In the genomic region with DNA sequence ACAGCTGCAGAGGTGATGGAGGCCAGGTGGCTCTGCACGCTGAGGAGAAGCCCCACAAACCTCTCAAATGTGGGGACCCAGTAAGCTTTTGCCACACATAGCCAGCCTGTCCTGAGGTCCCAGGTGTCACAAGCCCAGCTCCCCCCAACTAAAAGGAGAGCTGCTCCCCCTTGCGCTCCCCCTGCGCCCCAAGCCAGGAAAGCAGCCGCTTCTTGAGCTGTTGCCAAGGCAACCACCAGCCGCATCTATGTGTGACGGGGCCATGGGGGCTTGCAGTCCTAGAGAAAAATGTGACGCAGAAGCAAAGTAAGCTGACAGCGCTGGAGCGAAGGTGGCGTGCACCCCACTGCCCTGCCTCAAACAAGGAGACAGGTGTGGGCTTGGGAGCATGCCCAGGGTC, we compare ENCODE assay signal across 12 mouse cellular contexts. TPM values are rescaled to one million over a fixed set of nuclear protein-coding genes. Genes with fewer than 3 reads are reported as not detected.
A peak's percentile ranks its signal among the peaks of the same experiment; 100 is the strongest.
DNase-seq lines count a peak whose midpoint lies in the region; ATAC-seq and TF ChIP-seq lines count a peak whose summit lies in the region.
"Had no signal": no experiment of that assay in that cellular context is flagged by ENCODE, and none has a peak within 500 bp of the region (broad histone marks: within the 10 kb centered on the region; RNA-seq: fewer than 3 reads in every experiment).

No protein-coding gene starts in this region.

- 0 out of 2 replicates have a peak overlapping the region, but pooled peaks have one; percentile 9 for H3K4me2 ChIP-seq in neural tube, embryonic 11.5 days (ENCODE audit: low read depth)
- H3K4me2 ChIP-seq in hindbrain, postnatal 0 days (ENCODE audit: low read depth, low read length) = peak overlapping the region; percentile 27
- H3K4me2 ChIP-seq: embryonic facial prominence, embryonic 15.5 days had no signal

- no peak overlapping the region for H3K4me3 ChIP-seq in neural tube, embryonic 11.5 days (ENCODE audit: low read depth, low read length)
- H3K4me3 ChIP-seq in hindbrain, postnatal 0 days (ENCODE audit: low read length) = no peak overlapping the region
- H3K4me3 ChIP-seq: embryonic facial prominence, embryonic 15.5 days; myocyte had no signal

- TF ChIP-seq CTCF in hindbrain, postnatal 0 days (IDR thresholded peaks at IDR 0.05; ENCODE audit: low read depth) = no peak

- no peak overlapping the region for H3K27ac ChIP-seq in neural tube, embryonic 11.5 days (ENCODE audit: low read depth, low read length)
- H3K27ac ChIP-seq in hindbrain, postnatal 0 days = peak overlapping the region; percentile 62
- H3K27ac ChIP-seq: embryonic facial prominence, embryonic 15.5 days had no signal

- H3K27me3 ChIP-seq in neural tube, embryonic 11.5 days (ENCODE audit: control insufficient read depth, insufficient read depth, low read length) = peaks cover 17% of the 10 kb centered on the region
- H3K27me3 ChIP-seq in hindbrain, postnatal 0 days (ENCODE audit: insufficient read depth, low read length) = no peaks in the 10 kb centered on the region

- H3K9ac ChIP-seq in neural tube, embryonic 11.5 days (ENCODE audit: low read length) = peak overlapping the region; percentile 29; the same call in 1 of the 2 replicates
- peak overlapping the region; percentile 9; the same call in 1 of the 2 replicates for H3K9ac ChIP-seq in hindbrain, postnatal 0 days (replicated peaks; ENCODE audit: low read length)
- H3K9ac ChIP-seq: embryonic facial prominence, embryonic 15.5 days had no signal

- no peaks in the 10 kb centered on the region for H3K9me3 ChIP-seq in neural tube, embryonic 11.5 days (ENCODE audit: control insufficient read depth, low read length)
- H3K9me3 ChIP-seq in hindbrain, postnatal 0 days (ENCODE audit: low read length) = no peaks in the 10 kb centered on the region
- H3K9me3 ChIP-seq: embryonic facial prominence, embryonic 15.5 days had no signal

- ATAC-seq in neural tube, embryonic 11.5 days (ENCODE audit: insufficient read depth, low FRiP score, low TSS enrichment) = no peak
- ATAC-seq in hindbrain, postnatal 0 days = peak; percentile 19; the same call in 1 of the 2 replicates
- ATAC-seq in megakaryocyte, adult 5-6 weeks (ENCODE audit: poor library complexity, severe bottlenecking) = no peak

- H3K36me3 ChIP-seq in neural tube, embryonic 11.5 days (ENCODE audit: control insufficient read depth, insufficient read depth, low read length) = no peaks in the 10 kb centered on the region
- no peaks in the 10 kb centered on the region for H3K36me3 ChIP-seq in hindbrain, postnatal 0 days (ENCODE audit: insufficient read depth, low read length)

- H3K4me1 ChIP-seq in neural tube, embryonic 11.5 days (ENCODE audit: control insufficient read depth, insufficient read depth, low read length) = peaks cover 18% of the 10 kb centered on the region
- H3K4me1 ChIP-seq in hindbrain, postnatal 0 days (ENCODE audit: insufficient read depth, low read length) = peaks cover 24% of the 10 kb centered on the region

- peak; percentile 29 for DNase-seq in neural tube, embryonic 11.5 days (ENCODE audit: low spot score)
- no peak for DNase-seq in neural tube, embryonic 10.5 days (ENCODE audit: extremely low spot score, low spot score)
- DNase-seq in hindbrain, postnatal 0 days (ENCODE audit: low spot score) = peak; percentile 77
- DNase-seq in retina, embryonic 14.5 days (ENCODE audit: low spot score) = peak; percentile 13
- no peak for DNase-seq in adrenal gland, adult 2 months
- no peak for DNase-seq in embryo, embryonic 10 days (ENCODE audit: low spot score)
- DNase-seq in B cell, adult 2 months = no peak
- DNase-seq: gastrocnemius, postnatal 25 days had no signal

- 34% methylated on average over 10 of the region's 10 CpGs for WGBS in neural tube, embryonic 11.5 days
- 6% methylated on average over 10 of the region's 10 CpGs for WGBS in hindbrain, postnatal 0 days

RNA-seq across cellular contexts. Expression of a gene that starts 2.4 kb away (rescaled TPM):
- 1.4 and 1.8 TPM in 2 replicates for polyA plus RNA-seq in neural tube, embryonic 11.5 days (2014; fragmentation: Nextera tagmentation; extraction: Ambion mirVana)
- 64.0 and 79.3 TPM in 2 replicates for total RNA-seq in hindbrain, postnatal 0 days (2014; rRNA removed)
- 27.3 and 27.8 TPM in 2 replicates for polyA plus RNA-seq in hindbrain, postnatal 0 days (2015; fragmentation: Nextera tagmentation; extraction: Ambion mirVana)
- total RNA-seq in megakaryocyte, adult 5-6 weeks (2015) = 3.3 and 3.7 TPM in 2 replicates
- 1.8 and 4.0 TPM in 2 replicates for total RNA-seq in megakaryocyte, adult 5-6 weeks (2017)
- 10 to 100 TPM in 1 of 2 experiments, 1 to 10 TPM in 1; 9.7 to 10.1 TPM for total RNA-seq in adrenal gland, adult 2 months (2021)
- polyA plus RNA-seq in adrenal gland, adult 2 months (2012; rRNA removed) = 84.6 and 90.0 TPM in 2 replicates
- total RNA-seq: gastrocnemius, postnatal 25 days had no signal

RNA-seq across cellular contexts. Expression of a gene that starts 13.8 kb away (rescaled TPM):
- polyA plus RNA-seq in neural tube, embryonic 11.5 days (2014; fragmentation: Nextera tagmentation; extraction: Ambion mirVana) = 59.8 and 63.6 TPM in 2 replicates
- 42.6 and 43.5 TPM in 2 replicates for total RNA-seq in hindbrain, postnatal 0 days (2014; rRNA removed)
- 65.3 and 70.7 TPM in 2 replicates for polyA plus RNA-seq in hindbrain, postnatal 0 days (2015; fragmentation: Nextera tagmentation; extraction: Ambion mirVana)
- 7.3 and 9.2 TPM in 2 replicates for total RNA-seq in megakaryocyte, adult 5-6 weeks (2015)
- total RNA-seq in megakaryocyte, adult 5-6 weeks (2017) = 15.0 and 22.8 TPM in 2 replicates
- total RNA-seq in adrenal gland, adult 2 months (2021) = 10 to 100 TPM; 18.5 to 25.1 TPM
- polyA plus RNA-seq in adrenal gland, adult 2 months (2012; rRNA removed) = 24.1 and 28.9 TPM in 2 replicates

RNA-seq across cellular contexts. Expression of a gene that starts 13.8 kb away (rescaled TPM):
- polyA plus RNA-seq in neural tube, embryonic 11.5 days (2014; fragmentation: Nextera tagmentation; extraction: Ambion mirVana) = 51.9 and 58.7 TPM in 2 replicates
- 87.5 and 89.2 TPM in 2 replicates for total RNA-seq in hindbrain, postnatal 0 days (2014; rRNA removed)
- polyA plus RNA-seq in hindbrain, postnatal 0 days (2015; fragmentation: Nextera tagmentation; extraction: Ambion mirVana) = 128 and 129 TPM in 2 replicates
- total RNA-seq in megakaryocyte, adult 5-6 weeks (2015) = 17.1 and 19.0 TPM in 2 replicates
- total RNA-seq in megakaryocyte, adult 5-6 weeks (2017) = 12.3 and 13.0 TPM in 2 replicates
- total RNA-seq in adrenal gland, adult 2 months (2021) = 10 to 100 TPM; 50.4 to 50.6 TPM
- polyA plus RNA-seq in adrenal gland, adult 2 months (2012; rRNA removed) = 32.6 and 40.0 TPM in 2 replicates

RNA-seq across cellular contexts. Expression of a gene that starts 20.7 kb away (rescaled TPM):
- 774 and 803 TPM in 2 replicates for polyA plus RNA-seq in neural tube, embryonic 11.5 days (2014; fragmentation: Nextera tagmentation; extraction: Ambion mirVana)
- total RNA-seq in hindbrain, postnatal 0 days (2014; rRNA removed) = 340 and 377 TPM in 2 replicates
- polyA plus RNA-seq in hindbrain, postnatal 0 days (2015; fragmentation: Nextera tagmentation; extraction: Ambion mirVana) = 372 and 390 TPM in 2 replicates
- total RNA-seq in megakaryocyte, adult 5-6 weeks (2015) = 270 and 309 TPM in 2 replicates
- total RNA-seq in megakaryocyte, adult 5-6 weeks (2017) = 214 and 226 TPM in 2 replicates
- 100 to 1,000 TPM; 225 to 248 TPM for total RNA-seq in adrenal gland, adult 2 months (2021)
- polyA plus RNA-seq in adrenal gland, adult 2 months (2012; rRNA removed) = 79.5 and 103 TPM in 2 replicates

RNA-seq across cellular contexts. Expression of a gene that starts 44.4 kb away (rescaled TPM):
- 0.25 TPM in 1 of 2 replicates, not detected in the other for polyA plus RNA-seq in neural tube, embryonic 11.5 days (2014; fragmentation: Nextera tagmentation; extraction: Ambion mirVana)
- total RNA-seq in hindbrain, postnatal 0 days (2014; rRNA removed) = not detected in 2 replicates
- polyA plus RNA-seq in hindbrain, postnatal 0 days (2015; fragmentation: Nextera tagmentation; extraction: Ambion mirVana) = not detected in 2 replicates
- 432 and 451 TPM in 2 replicates for total RNA-seq in megakaryocyte, adult 5-6 weeks (2015)
- 249 and 277 TPM in 2 replicates for total RNA-seq in megakaryocyte, adult 5-6 weeks (2017)
- total RNA-seq in adrenal gland, adult 2 months (2021) = under 1 TPM; 0.23 to 0.48 TPM
- polyA plus RNA-seq in adrenal gland, adult 2 months (2012; rRNA removed) = not detected in 2 replicates
- total RNA-seq: layer of hippocampus, postnatal 14 days had no signal
- polyA plus RNA-seq: myocyte had no signal

Comparison
In these comparisons a context has a peak if more than half of its experiments do, and no peak if none do; other contexts are left out.
1. DNase-seq: peak in neural tube, embryonic 11.5 days (single experiment), hindbrain, postnatal 0 days (single experiment) and retina, embryonic 14.5 days (single experiment); none in neural tube, embryonic 10.5 days (single experiment), adrenal gland, adult 2 months (single experiment), embryo, embryonic 10 days (single experiment) and B cell, adult 2 months (0 of 2).